Mouse (Mus musculus): Measurements from ENCODE around the gene Tfeb. TPM values are rescaled to one million over a fixed set of nuclear protein-coding genes. Genes with fewer than 3 reads are reported as not detected.

The Tfeb gene
- total RNA-seq, 2 experiments from 2014 or later: 10.6 to 12.0 TPM

- no peak for DNase-seq (ENCODE audit: low spot score in 2 of 2)
- intact Hi-C loops (cut with DNase I): no loop called here
Observed at GRCm38 (mm10) chr17:47811265-47811800, 74.5 kb downstream of the Tfeb start.

GRCm38 (mm10) chr17:47812200-47812599, 75.4 kb downstream of the Tfeb start:
- no peak for DNase-seq (ENCODE audit: low spot score in 2 of 2)
- intact Hi-C loops (cut with DNase I): no loop called here

- intact Hi-C loops (cut with DNase I): no loop called here
- DNase-seq (ENCODE audit: low spot score in 2 of 2): no peak
Observed at GRCm38 (mm10) chr17:47813616-47814015, 76.8 kb downstream of the Tfeb start.

DNA sequence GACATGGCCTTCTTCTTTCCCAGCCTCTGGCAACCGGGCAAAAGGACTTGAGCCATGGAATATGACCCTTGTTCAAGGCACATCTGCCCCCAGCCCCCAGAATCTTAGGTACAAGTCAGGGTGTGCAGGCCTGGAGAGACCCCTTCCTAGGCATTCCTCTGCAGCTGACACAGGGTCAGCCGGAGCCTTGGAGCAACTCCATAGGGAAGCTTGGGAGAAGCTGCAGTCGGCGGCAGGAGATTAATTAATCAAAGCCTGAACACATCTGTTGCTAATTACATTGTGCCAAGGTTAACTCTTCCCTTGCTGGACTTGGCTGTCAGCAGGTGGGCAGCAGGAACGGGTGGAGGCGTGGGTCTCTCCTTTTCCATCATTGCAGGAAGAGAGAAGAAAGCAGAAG, 77.7 kb downstream of the Tfeb start:
- intact Hi-C loops (cut with DNase I): no loop called here
- no peak for DNase-seq (ENCODE audit: low spot score in 2 of 2)

DNA sequence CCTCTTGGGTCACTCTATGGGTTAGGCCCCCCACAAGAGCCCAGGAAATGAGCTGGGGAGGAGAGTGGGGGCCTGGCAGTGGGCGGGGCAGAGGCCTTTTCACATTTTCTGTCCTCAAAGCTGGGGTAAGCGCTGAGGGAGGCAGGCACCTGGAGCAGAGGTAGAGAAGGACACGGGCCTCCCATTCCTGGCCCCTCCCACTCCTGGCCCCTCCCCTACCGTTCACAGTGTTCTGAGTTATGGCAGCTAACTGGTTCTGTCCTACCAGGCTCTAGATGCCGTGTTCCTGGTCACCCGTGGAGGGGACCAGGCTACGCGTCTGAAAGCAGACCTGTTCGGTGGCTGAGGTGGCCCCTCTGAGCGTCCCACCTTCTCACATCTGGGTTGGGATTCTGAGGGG, 78.6 kb downstream of the Tfeb start:
- DNase-seq (ENCODE audit: low spot score in 2 of 2): no peak
- intact Hi-C loops (cut with DNase I): no loop called here

GRCm38 (mm10) chr17:47818038-47818725, 81.4 kb downstream of the Tfeb start:
- DNase-seq (ENCODE audit: low spot score in 2 of 2): no peak
- intact Hi-C loops (cut with DNase I): no loop called here

DNA sequence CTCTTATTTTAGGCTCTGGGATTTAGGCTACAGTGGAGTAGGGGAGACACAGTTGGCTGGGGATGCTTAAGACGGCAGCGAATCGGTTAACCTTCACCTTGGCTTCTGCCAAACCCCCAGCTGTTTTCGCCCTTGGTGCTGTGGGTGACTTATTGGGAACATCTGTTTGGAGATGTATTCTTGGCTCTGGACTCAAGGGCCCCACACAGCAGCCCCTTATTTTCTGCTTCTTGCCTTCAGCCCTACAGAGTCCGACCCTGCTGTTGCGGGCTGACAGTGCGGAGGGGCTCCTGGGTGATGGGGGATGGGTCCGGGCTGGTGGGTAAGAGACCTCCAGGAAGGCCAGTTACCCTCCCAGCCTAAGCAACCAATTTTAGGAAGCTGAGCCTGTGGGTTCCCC, 84.5 kb downstream of the Tfeb start:
- intact Hi-C loops (cut with DNase I): no loop called here
- no peak for DNase-seq (ENCODE audit: low spot score in 2 of 2)

DNA sequence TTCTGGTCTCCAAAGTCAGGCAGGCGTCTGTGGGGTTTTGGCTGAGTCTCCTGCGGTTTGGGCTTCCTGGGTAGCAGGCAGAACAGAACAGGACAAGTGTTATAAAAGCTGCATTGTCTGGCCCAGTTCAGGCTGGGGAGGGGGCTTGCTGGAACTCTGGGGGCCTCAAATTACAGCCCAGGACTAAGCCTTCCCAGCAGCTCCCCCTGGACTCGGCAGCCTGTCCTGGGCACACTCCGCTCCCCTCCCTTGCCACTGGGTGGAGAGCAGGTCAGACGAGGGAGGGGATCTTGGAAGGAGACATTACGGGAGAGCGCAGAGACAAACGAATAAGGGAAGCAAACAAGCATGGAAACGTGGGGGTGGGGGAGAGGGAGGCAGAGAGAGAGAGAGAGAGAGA, 94.3 kb downstream of the Tfeb start:
- DNase-seq (ENCODE audit: low spot score in 2 of 2): no peak
- intact Hi-C loops (cut with DNase I): no loop called here

GRCm38 (mm10) chr17:47831772-47832171, 94.9 kb downstream of the Tfeb start:
- intact Hi-C loops (cut with DNase I): no loop called here
- DNase-seq (ENCODE audit: low spot score in 2 of 2): no peak

- intact Hi-C loops (cut with DNase I): no loop called here
- no peak for DNase-seq (ENCODE audit: low spot score in 2 of 2)
Observed at GRCm38 (mm10) chr17:47832501-47833028, 95.7 kb downstream of the Tfeb start.

- intact Hi-C loops (cut with DNase I): no loop called here
- DNase-seq (ENCODE audit: low spot score in 2 of 2): no peak
Observed at GRCm38 (mm10) chr17:47833029-47833627, 96.3 kb downstream of the Tfeb start.

DNA sequence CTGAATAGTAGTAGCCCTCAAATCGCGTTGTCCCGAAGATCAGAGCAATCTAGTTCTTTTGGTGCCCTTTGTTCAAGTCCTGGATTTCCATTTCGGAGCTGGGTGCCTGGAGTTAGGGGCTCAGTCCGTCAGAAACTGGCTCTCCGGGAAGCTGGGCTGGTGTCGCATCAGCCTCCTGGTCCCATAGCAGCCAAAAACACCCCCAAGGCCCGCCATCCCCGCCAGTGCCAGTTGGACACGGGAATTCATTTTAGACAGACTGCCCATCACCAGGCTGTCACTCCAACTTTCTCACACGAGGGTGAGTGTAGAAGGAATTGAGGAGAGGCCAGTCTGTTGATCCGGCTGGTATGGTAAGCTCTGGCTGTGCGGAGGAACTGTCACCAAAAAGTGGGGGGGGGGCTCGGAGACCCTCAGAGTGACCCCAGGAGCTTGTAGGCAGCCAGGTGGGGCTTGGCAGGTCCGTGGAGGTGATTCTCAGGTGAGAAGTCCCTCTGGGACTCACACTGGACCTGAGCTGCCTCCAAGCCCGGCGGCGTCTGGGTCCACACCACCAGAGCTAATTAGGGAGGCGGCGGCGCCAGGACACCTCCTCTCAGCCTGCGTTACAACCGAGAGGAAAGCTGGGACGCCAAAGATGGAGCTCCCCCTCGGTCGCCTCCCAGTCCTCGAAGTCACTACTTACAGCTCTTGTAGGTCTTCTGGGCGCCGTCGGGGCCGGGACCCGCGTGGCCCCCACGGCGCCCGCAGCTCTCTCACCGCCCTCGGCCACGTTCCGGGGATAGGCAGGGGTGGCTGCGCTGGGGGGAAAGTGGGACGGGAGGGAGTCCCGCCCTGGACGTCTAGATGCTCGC, 97.0 kb downstream of the Tfeb start:
- intact Hi-C loops (cut with DNase I): no loop called here
- DNase-seq (ENCODE audit: low spot score in 2 of 2): no peak

- no peak for DNase-seq (ENCODE audit: low spot score in 2 of 2)
- intact Hi-C loops (cut with DNase I): no loop called here
Observed at GRCm38 (mm10) chr17:47834482-47834767, 97.6 kb downstream of the Tfeb start, which contains the start of gene Mdfi. Mdfi (minus strand) TSS chr17:47834691.

DNA sequence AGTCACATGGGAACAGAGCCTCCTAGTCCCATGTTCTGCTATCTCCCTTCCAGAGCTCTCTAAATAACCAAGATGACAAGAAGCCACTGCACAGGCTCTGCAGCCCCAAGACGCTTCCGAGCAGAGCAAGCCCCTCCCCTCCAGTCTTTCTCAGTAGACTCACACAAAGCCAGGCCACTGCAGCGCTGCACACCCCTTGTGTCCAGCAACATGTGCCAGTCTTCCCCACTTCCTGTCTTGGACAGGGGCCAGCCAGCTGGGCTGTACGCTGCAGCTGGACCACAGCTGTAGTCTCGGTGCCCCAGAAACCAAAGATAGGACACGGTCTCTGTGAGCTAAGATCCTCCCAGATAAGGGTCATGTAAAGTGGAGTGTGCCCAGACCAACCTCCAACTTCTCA, 101.0 kb downstream of the Tfeb start:
- intact Hi-C loops (cut with DNase I): no loop called here
- DNase-seq (ENCODE audit: low spot score in 2 of 2): no peak

- DNase-seq (ENCODE audit: low spot score in 2 of 2): no peak
- intact Hi-C loops (cut with DNase I): no loop called here
Observed at GRCm38 (mm10) chr17:47841521-47841920, 104.7 kb downstream of the Tfeb start.

Other genes starting within 250 kb of the Tfeb start
- gene Taf8, start 234.7 kb upstream of the Tfeb start, total RNA-seq (2021): 10 to 100 TPM; 16.9 to 20.6 TPM
- 10 to 100 TPM; 30.1 to 34.9 TPM for gene Ccnd3, start 232.0 kb upstream of the Tfeb start, total RNA-seq (2021)
- 10 to 100 TPM; 17.5 to 18.1 TPM for gene Bysl, start 125.5 kb upstream of the Tfeb start, total RNA-seq (2021)
- gene Med20, start 125.4 kb upstream of the Tfeb start, total RNA-seq (2021): 10 to 100 TPM; 24.7 to 30.7 TPM
- 1 to 10 TPM; 4.5 to 7.8 TPM for gene Gm20517, start 125.4 kb upstream of the Tfeb start, total RNA-seq (2021)
- gene Usp49, start 106.3 kb upstream of the Tfeb start, total RNA-seq (2021): 10 to 100 TPM; 10.6 to 13.5 TPM
- 100 to 1,000 TPM; 206 to 219 TPM for gene Tomm6, start 48.6 kb upstream of the Tfeb start, total RNA-seq (2021)
- gene Frs3, start 48.0 kb upstream of the Tfeb start, total RNA-seq (2021): 10 to 100 TPM; 29.8 to 31.6 TPM
- 1 to 10 TPM; 5.2 to 6.2 TPM for gene Gm21981, start 42.6 kb upstream of the Tfeb start, total RNA-seq (2021)
- 1 to 10 TPM; 3.0 to 3.5 TPM for gene Prickle4, start 42.3 kb upstream of the Tfeb start, total RNA-seq (2021)
- not detected for gene Pgc, start 10.2 kb upstream of the Tfeb start, total RNA-seq (2021)
- gene Mdfi, start 97.7 kb downstream of the Tfeb start, total RNA-seq (2021): 1 to 10 TPM in 1 of 2 experiments, under 1 TPM in 1; 0.81 to 1.1 TPM
- 10 to 100 TPM; 44.1 to 55.9 TPM for gene Foxp4, start 187.6 kb downstream of the Tfeb start, total RNA-seq (2021)